Mouse (Mus musculus) common myeloid progenitor, adult 5-6 weeks (primary cell): Measurements from ENCODE around the gene Tnfsf11. TPM values are rescaled to one million over a fixed set of nuclear protein-coding genes. Genes with fewer than 3 reads are reported as not detected.

Source experiments
- ATAC-seq: replicated peaks from 2 replicates; pipeline ENCODE4 v1.8.0; 2016; ENCODE audit warnings: low read depth, mild to moderate bottlenecking, moderate TSS enrichment, inconsistent platforms; ENCODE audit not compliant: poor library complexity, severe bottlenecking
- total RNA-seq: library from RNA; stranded (forward); fragments of 200-1000, 187-1606 nt; gene quantifications from 2 replicates; pipeline ENCODE4 v1.2.3, GENCODE M21; 2017

Gene Tnfsf11
- total RNA-seq: 0.23 TPM in 1 of 2 replicates, not detected in the other

GRCm38 (mm10) chr14:78307286-78308237 lies at the start of gene Tnfsf11:
Tnfsf11 (minus strand) TSS chr14:78308043.
- ATAC-seq: peak; percentile 30; the same call in 1 of the 2 replicates

GRCm38 (mm10) chr14:78356764-78357163 lies 48.9 kb upstream of the Tnfsf11 start:
- peak; percentile 71 for ATAC-seq

GRCm38 (mm10) chr14:78355381-78355780 lies 47.5 kb upstream of the Tnfsf11 start:
- ATAC-seq: no peak

- no peak for ATAC-seq
These were observed 45.0 kb upstream of the Tnfsf11 start for GRCm38 (mm10) chr14:78352865-78353264.

- no peak for ATAC-seq
These were observed 43.7 kb upstream of the Tnfsf11 start for GRCm38 (mm10) chr14:78351544-78351943.

GRCm38 (mm10) chr14:78347715-78348114 lies 39.9 kb upstream of the Tnfsf11 start:
- ATAC-seq: no peak

- no peak for ATAC-seq
These were observed 35.2 kb upstream of the Tnfsf11 start for GRCm38 (mm10) chr14:78343007-78343406.

GRCm38 (mm10) chr14:78342146-78342545 lies 34.3 kb upstream of the Tnfsf11 start:
- no peak for ATAC-seq

GRCm38 (mm10) chr14:78333341-78333740 lies 25.5 kb upstream of the Tnfsf11 start:
- ATAC-seq: no peak

- ATAC-seq: no peak
These were observed 23.5 kb upstream of the Tnfsf11 start for GRCm38 (mm10) chr14:78331368-78331767.

- peak; percentile 98 for ATAC-seq
These were observed 22.9 kb upstream of the Tnfsf11 start for GRCm38 (mm10) chr14:78330576-78331300.

GRCm38 (mm10) chr14:78329765-78330451 lies 22.1 kb upstream of the Tnfsf11 start:
- ATAC-seq: no peak

- no peak for ATAC-seq
These were observed 15.5 kb upstream of the Tnfsf11 start for GRCm38 (mm10) chr14:78323356-78323755.

- ATAC-seq: no peak
These were observed 15.1 kb upstream of the Tnfsf11 start for GRCm38 (mm10) chr14:78322916-78323315.

- no peak for ATAC-seq
These were observed 12.4 kb upstream of the Tnfsf11 start for GRCm38 (mm10) chr14:78320248-78320647.

- no peak for ATAC-seq
These were observed 11.7 kb upstream of the Tnfsf11 start for GRCm38 (mm10) chr14:78319580-78319979.

GRCm38 (mm10) chr14:78319000-78319399 lies 11.2 kb upstream of the Tnfsf11 start:
- ATAC-seq: no peak

GRCm38 (mm10) chr14:78317623-78318022 lies 9.8 kb upstream of the Tnfsf11 start:
- ATAC-seq: no peak

- ATAC-seq: peak; percentile 56; the same call in 1 of the 2 replicates
These were observed 6.9 kb downstream of the Tnfsf11 start for GRCm38 (mm10) chr14:78300914-78301313.

GRCm38 (mm10) chr14:78292687-78293086 lies 15.2 kb downstream of the Tnfsf11 start:
- ATAC-seq: 0 out of 2 replicates have a peak, but pooled peaks have one; percentile 29
